Mouse (Mus musculus) lung, postnatal 10 days (tissue): ENCODE data around the gene Fsd1.

ENCODE experiments used
- DNase-seq: peaks from one replicate; pipeline ENCODE4 v3.0.0; 2021

Gene Fsd1

DNA sequence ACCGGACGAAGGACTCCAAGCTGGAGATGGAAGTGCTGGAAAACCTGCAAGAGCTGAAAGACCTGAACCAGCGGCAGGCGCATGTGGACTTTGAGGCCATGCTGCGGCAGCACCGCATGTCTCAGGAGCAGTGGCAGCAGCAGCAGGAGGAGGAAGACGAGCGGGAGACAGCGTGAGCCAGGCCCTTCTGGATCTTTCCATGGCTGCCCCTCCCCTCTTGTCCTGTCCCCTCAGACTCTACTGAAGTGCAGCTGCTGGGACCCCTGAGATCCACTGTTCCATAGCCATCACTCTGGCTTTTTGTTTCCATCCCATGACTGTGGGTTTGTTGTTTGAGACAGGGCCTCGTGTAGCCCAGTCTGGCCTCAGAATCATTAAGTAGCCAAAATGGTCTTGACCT lies 21.8 kb upstream of the Fsd1 start:
- no peak for DNase-seq

DNA sequence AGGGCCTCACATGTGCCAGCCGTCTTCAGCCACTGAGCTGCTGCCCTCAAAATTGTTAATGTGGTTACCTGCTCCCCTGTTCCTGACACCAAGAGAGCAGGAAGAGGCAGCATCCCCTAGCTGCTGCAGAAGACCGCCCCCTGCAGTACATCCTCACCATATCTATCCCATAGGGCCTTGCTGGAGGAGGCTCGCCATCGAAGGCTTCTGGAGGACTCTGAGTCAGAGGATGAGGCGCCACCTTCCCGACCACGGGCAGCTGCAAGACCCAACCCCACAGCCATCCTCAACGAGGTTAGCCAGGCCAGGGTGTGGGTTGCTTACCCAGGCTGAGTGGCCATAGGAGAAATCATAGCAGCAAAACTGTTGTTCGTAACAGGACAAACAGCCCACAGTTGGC lies 21.3 kb upstream of the Fsd1 start:
- DNase-seq = no peak

DNA sequence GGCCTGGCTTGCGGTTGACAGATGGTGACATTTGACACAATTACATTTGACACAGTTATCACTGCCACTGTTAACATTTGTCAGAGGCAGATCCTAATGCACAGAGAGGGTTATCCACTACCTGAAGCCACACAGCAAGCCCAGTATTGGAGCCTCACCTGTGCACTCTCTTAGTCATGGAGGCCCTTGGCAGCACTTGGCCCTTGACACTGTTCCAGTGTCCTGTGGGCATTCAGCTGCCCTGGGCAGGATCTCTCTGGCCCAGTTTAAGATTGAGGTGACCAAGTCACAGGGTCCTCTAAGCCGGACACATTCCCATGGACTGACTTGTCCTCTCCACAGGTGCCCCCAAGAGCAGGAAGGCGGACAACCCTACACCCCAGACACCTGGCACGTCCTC lies 19.1 kb upstream of the Fsd1 start:
- no peak for DNase-seq

DNA sequence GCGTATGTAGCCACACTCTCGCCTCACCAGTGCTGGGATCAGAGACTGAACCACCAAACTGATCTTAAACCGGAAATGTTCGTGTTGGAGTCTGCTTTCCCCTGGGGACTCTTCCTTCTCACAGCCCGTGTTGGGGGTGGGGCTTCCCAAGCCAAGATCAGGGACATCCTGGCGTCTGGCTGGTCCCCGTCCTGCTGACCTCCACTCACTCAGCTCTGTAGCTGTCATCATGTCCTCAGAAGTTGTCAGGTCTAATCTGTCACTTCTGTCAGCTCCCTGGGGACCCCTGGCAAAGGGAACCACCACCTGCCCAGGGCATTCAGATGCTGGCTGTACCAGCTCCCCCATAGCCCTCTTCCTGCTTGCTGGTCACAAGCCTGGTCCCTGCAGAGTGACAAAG lies 18.1 kb upstream of the Fsd1 start:
- DNase-seq = peak; percentile 55

DNA sequence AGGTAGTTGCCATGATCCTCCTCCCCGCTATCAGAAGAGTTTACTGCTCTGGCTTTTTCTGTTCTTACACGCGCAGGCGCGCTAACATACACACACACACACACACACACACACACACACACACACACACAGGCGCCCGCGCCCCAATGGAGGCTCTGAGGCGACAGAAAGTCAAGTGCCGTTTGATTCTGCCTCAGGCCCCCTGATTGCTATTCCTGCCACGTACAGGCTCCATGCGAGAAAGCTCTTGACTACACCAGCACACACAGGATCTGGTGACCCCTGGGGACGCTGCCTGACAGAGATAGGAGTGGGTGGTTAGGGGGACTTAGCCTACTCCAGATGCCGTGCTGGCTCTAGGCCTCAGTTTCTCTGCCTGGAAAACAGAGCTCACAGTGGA lies 16.7 kb upstream of the Fsd1 start:
- no peak for DNase-seq

DNA sequence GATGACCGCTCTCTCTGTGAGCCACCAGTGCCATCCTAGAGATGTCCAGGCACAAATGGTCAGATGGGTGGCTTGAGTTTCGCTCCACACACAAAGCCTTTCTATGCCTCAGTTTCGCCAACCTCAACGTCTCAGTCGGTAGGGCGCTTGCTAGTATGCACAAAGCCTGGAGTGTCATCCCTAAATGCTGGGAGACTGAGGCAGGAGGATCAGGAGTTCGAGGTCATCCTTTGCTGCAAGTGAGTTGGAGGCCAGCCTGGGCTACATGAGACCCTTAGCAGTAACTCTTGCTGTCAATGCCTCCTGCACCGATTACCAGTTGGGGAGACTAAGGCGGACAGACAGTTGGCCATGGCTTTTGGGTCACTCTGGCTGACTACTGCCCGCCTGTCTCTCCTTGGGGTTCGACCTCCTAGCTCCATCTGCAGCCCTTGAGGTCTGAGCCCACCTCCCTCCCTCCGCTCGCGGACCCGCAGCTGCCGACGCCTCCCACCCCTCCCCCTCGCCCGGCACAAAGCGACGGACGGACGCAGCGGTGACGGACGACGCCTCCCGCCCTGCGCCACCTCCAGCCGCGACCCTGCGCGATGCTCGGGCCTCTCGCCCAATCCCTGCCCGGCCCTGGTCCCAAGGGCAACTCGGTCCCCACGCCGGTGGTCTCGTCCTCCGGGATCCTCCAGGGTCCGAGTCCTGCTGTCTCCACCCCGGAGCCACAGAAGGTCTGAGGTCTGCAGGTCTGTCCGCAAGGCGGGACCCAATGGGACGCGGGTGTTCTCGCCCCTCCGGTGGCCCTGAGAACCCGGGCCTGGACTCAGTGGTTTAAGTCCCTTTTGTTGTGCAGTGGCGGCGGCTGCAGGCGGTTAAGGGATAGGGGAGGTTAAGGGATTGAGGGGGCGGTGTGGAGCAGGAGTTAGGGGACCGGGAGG lies 16.1 kb upstream of the Fsd1 start, which contains the start of gene Shd:
Gene Shd (plus strand): TSS at position 502 of the 926 bp plus-strand sequence.
- DNase-seq = peak; percentile 61

DNA sequence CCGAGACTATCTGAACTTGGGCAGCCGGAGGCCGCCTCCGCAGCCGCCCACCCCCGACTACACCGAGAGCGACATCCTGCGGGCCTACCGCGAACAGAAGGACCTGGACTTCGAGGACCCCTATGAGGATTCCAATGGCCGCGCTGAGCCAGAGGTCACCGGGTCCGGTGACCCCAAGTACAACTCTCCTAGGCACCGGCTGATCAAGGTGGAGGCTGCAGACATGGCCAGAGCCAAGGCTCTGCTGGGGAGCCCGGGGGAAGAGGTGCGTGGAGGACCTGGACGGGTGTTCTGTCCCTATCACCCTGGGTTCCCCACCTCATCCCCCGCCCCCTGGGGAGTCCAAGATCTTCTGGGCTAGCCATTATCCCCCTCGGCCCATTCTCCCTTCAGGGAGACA lies 14.9 kb upstream of the Fsd1 start:
- DNase-seq = no peak

DNA sequence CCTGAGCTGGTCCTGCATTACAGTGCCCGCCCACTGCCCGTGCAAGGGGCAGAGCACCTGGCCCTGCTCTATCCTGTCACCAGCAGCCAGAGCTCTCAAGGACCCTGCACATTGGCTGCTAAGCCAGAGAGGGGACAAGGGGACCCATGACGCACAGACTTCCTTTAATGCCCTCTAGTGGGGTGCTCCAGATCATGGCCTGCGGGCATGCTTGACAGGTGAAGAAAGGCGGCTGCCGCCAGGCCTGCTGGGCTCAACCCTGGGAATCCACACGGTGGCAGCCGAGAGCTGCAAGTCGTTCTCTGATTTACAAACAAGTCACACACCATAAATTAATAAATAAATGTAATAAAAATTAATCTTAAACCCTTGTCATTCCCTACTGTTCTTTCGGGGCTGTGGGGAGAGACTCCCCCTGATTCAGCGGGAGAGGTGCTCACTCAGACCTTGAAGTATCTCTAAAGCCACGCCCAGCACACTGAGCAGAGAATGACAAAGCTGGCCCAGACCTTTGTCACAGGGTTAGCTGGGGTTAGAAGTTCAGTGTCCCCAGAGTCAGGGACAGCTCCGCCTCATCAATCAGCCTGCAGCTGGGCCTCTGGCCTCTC lies 9.9 kb upstream of the Fsd1 start:
- DNase-seq = peak; percentile 91

DNA sequence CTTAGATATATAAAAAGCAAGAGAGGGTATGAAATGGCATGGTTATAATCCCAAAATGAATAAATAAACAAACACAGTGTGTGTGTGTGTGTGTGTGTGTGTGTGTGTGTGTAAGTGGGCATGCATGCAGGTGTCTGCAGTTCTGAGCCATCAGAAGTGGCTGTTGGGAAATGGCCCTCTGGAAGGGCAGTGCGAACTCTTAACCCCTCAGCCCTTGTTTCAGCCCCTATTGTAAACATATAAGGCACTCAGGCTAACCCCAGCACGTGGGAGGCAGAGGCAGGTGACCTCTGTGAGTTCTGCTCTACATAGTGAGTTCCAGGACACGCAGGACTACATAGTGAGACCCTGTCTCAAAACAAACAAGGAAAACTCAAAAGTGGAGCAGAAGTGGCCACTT lies 9.0 kb upstream of the Fsd1 start:
- no peak for DNase-seq

DNA sequence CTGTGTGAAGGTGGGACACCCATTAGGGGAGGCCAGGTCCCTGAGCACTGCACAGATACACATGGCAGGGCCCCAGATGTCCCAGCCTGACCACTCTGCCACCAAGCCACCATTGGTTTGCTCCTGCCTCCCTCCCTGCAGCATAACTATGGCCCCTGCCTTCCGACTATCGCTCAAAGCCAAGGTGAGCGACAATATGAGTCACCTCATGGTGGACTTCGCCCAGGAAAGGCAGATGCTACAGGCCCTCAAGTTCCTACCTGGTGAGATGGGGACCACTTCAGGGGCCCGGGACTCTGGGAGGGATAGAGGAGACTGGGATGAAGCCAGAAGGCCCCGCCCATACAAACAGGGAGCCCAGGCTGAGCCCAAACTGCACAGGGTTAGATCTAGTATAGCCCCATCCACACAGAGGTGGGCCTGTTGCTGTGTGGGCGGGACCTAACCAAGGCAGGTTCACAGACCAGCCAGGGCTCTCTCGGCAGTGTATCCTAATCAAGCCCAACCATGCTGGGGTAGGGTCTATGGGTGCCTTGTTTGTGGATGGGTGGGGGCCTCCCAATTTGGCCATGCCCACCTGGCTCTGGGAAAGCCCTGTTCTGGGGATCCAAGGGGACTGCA lies 4.1 kb downstream of the Fsd1 start:
- no peak for DNase-seq

DNA sequence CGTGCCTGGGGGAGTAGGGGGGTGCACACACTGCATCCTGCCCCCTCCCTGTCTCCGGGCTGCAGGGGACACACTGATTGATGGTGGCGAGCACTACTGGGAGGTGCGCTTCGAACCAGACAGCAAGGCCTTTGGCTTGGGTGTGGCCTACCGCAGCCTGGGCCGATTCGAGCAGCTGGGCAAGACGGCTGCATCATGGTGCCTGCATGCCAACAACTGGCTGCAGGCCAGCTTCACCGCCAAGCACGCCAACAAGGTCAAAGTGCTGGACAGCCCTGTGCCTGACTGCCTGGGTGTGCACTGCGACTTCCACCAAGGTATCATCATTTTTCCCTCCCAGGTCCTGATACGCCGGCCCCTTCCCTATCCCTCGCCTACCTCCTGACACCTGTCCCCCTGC lies 9.7 kb downstream of the Fsd1 start:
- no peak for DNase-seq

DNA sequence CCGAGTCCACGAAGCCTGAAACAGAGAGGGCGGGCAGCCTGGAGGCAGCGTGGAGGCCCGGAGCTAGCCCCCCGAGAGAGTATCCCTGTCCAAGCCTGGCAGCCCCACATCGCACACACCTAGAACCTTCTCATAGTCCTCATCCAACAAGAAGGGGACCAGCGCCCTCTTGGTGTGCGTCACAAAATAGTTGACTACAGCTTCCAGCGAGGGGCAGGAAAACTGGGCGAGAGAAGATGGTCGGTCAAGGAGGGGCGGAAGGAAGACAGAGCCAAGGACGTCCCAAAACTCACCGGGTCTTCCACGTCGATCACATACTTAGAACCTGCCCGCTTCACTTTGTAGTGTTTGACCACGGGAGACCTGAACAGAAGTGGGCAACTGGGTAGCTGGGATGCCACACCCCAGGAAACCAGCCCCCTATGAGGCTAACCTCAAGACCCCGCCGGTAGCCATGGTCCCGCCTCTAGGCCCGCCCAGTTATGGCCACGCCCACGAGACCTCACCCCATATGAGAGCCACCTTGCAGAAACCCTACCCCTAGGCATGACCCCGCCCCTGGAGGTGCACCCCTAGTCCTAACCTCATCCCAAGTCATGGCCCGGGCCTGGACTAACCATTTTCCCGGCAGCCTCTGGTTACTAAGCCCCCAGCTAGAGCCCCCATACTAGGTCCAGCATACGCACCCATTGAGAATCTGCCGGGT lies 13.6 kb downstream of the Fsd1 start:
- no peak for DNase-seq

DNA sequence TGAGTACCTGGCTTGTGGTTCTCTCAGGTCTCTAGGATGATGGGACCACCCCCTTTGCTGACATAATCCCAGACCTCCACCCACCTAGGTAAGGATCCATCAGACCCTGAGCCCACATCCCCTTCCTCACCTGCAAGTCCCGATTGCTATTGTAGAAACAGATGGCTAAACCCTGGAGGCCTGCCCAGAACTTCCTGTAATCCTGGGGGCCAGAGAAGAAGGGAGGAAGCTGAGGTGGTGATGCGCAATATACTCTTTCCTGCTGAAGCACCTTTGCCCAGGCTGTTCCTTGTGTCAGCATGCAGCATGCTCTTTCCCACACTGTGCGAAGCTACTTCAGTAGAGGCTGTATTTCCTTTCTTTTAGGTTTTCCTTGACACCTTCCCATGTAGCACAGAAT lies 16.7 kb downstream of the Fsd1 start:
- no peak for DNase-seq

DNA sequence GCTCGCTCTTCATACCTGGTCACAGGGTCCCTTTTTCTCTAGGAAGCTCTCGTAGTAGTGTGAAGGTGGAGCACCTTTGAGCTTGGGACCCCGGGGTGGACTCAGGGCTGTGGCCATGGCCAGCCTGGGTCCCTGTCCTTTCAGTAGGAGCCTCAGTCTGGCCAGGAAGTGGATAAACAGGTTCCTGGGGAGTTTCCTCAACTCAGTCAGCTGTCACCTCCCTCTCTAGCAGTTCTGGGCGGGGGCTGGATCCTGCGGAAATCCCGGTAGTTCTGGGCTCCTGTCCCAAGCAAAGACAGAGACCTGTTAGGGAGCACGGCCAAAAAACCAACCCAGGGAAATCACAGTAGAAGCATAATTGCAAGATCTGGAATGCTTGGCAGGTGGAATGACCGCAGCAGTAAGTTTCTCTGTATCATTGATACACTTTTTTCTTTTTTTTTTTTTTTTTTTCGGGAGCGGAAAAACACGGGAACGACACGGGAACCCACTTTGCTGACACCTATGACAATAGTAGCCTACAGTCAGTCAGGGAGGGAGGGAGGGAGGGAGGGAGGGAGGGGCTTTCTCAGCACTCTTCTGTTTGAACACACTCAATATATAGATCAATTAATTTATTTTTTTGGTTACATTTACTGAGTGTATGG lies 19.2 kb downstream of the Fsd1 start, which contains the start of the genes Stap2 and Mpnd:
Gene Stap2 (minus strand): TSS at position 170 of the 647 bp plus-strand sequence.
Gene Mpnd (plus strand): TSS at position 297 of the 647 bp plus-strand sequence.
- DNase-seq = peak; percentile 77

DNA sequence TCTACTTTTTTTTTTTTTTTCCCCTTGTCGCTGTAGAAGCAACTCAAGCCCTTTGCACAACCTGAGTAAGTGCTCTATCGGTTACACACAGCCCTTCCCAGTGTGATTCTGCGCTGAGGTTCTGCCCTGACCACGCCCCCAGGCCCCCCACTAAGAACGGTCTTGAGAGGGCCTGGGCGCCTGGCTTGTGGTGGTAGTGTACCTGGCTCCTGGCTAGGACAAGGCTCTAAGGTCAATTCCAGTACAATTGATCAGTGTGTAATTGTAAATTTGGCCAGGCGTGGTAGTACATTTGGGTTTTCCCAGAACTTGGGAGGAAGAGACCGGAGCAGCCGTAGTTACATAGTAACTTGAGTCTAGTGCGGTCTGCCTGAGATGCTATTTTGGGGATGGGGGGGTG lies 20.6 kb downstream of the Fsd1 start:
- no peak for DNase-seq

DNA sequence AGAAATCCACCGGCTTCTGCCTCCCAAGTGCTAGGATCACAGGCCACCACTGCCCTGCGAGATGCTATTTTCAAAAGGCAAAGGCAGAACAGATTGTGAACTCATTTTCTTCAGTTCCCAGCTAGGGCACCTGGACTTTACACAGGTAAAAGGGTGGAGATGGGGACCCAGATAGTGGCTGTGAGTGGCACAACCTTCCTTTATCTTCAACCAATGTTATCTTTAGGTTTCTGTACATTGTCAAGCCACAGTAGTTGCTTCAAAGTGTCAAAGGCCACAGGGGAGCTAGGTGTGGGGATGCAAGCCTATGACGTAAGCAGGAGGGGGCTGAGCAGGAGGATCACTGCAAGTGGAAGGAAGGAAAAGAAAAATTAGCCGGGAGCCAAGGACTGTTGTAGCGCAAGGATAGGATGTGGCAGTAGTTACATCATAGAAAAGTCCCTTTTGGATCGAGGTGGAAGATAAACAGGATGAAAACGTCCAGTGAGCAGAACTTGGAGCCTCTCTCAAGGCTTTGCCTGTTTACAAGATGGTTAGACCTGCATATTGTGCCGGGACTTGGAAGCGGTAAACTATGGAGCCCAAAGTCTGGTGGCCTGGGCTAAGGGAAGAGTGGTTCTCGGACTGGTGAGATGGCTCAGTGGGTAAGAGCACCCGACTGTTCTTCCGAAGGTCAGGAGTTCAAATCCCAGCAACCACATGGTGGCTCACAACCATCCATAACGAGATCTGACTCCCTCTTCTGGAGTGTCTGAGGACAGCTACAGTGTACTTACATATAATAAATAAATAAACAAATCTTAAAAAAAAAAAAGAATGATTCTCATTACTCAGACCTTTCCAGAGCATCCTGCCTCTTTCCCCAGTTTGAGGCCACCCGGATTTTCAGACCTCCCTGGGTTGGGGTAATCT lies 21.4 kb downstream of the Fsd1 start:
- DNase-seq = no peak

DNA sequence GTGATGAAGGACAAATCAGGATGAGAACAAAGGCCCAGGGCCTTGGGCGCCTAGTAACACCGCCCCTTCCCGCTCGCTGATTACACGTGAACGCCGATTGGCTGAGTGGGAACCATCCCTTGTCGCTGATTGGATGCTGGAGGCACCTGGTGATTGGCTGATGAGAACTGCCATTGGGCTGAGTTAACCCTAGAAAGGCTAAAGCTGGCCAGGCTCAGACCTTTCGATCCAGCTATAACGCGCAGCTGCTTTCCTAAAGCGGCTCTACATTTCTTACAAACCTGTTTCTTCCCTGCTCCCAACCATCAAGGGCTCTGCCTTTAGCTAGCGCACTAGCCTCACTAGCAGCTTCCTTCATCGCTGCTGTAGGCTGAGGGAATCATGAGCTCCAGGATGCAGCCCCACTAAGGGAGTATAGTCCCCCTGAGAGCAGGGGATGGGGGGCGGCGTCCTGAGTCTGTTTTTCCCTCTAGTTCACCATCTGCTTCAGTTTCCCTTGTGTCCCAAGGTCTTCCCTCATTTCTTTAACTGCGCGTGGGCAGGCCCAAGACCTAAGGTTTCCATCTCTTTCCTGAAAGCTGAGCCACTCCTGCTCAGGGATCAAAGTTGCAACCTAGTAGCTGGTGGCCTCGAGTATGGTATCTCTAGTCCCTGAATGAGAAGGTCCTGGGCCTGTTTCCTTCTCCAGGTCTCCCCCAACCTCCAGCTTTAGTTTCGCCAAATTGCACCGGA lies 22.2 kb downstream of the Fsd1 start:
- DNase-seq = peak; percentile 97

DNA sequence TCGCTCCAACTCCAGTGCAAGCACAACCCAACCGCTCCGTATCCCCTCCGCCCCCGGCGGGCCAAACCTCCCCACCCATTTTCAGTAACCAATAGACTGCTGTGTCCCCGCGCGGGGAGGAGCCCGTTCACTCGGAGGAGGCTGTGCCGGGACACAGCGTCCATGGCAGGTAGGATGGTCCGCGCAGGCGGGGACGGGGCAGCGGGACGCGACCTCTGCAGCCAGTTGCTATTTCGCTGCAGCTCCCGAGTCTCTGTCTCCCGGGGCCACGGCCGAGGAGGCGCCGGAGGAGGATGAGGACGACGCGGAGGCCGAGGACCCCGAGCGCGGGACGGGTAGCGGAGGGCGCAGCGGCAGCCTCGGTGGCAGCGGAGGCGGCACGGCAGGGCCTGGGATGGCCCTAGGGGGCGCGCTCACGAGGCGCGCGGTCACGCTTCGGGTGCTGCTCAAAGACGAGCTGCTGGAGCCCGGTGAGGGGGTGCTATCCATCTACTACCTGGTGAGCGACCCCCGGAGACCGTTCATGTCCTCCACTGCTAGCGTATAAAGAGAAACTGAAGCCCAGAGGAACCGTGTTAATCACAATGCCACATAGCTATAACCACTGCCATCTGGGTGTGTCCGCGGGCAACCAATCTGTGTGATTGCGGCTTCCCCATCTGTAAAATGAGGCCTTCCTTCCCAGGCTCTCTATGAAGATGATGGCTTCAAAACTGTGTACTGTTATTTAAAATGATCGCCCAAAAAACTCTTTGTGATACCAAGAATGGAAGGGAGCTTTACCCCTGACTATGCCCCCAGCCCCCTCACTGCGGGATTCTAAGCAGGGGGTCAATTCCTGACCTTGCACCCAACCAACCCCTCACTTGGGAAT lies 23.0 kb downstream of the Fsd1 start:
- DNase-seq = peak; percentile 96

DNA sequence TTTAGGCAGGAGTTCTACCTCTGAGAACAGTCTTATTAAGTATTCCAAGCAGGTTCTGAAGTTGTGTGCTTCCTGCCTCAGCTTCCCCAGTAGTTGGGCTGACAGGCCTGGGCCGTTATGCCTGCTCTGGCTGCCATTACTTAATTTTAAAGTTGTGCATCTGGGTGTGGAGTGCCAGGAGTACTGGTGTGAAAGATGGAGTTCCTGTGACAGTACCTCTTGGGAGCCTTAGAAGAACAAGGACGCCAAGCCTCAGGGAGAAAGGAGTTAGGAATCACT lies 23.6 kb downstream of the Fsd1 start:
- DNase-seq = no peak

DNA sequence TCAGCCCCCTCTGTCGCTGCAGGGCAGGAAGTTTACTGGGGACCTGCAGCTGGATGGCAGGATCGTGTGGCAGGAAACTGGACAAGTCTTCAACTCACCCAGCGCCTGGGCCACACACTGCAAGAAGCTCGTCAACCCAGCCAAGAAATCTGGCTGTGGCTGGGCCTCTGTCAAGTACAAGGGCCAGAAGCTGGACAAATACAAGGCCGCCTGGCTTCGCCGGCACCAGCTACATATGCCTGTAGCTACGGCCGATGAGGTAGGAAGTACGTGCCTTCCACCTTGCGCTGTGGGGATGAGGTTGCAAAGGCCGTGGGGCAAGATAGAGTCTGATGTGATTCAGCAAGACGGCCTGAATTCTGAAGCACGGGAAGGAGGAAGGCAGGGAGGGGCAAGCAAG lies 23.9 kb downstream of the Fsd1 start:
- DNase-seq = no peak
